Mouse (Mus musculus) intestine, embryonic 16.5 days (tissue): Measurements from ENCODE around the gene Ash1l. TPM values are rescaled to one million over a fixed set of nuclear protein-coding genes. Genes with fewer than 3 reads are reported as not detected.

Experiments used
- ATAC-seq: fragments of 200-750 bp; cut with Nextera tagmentation; 2 replicates; pipeline ENCODE4 v1.8.0; 2017; ENCODE audit warnings: moderate TSS enrichment, moderate library complexity
- H3K27ac ChIP-seq: fragments of 300-500 bp; sonication (generic); 2 replicates; pipeline ENCODE4 v1.5.1; 2014; ENCODE audit warnings: mild to moderate bottlenecking, low read length
- H3K27me3 ChIP-seq: fragments of 300-500 bp; sonication (generic); replicated peaks from 2 replicates; pipeline ENCODE4 v1.6.1; 2014; ENCODE audit warnings: low read length, control low read depth, mixed read lengths; ENCODE audit not compliant: control insufficient read depth, insufficient read depth
- H3K36me3 ChIP-seq: fragments of 300-500 bp; sonication (generic); 2 replicates; pipeline ENCODE4 v1.6.1; 2014; ENCODE audit warnings: low read length, control low read depth; ENCODE audit not compliant: control insufficient read depth, insufficient read depth
- H3K4me1 ChIP-seq: fragments of 300-500 bp; sonication (generic); 2 replicates; pipeline ENCODE4 v1.6.1; 2014; ENCODE audit warnings: low read length, control low read depth, mixed read lengths; ENCODE audit not compliant: control insufficient read depth, insufficient read depth
- H3K4me2 ChIP-seq: fragments of 300-500 bp; sonication (generic); 2 replicates; pipeline ENCODE4 v1.6.1; 2014; ENCODE audit warnings: low read depth, low read length, control low read depth
- H3K4me3 ChIP-seq: fragments of 300-500 bp; sonication (generic); 2 replicates; pipeline ENCODE4 v1.5.1; 2014; ENCODE audit warnings: mild to moderate bottlenecking, low read length
- H3K9ac ChIP-seq: fragments of 300-500 bp; sonication (generic); 2 replicates; pipeline ENCODE4 v1.6.1; 2014; ENCODE audit warnings: low read depth, low read length
- H3K9me3 ChIP-seq: fragments of 300-500 bp; sonication (generic); 2 replicates; pipeline ENCODE4 v1.6.1; 2016; ENCODE audit warnings: low read length, control low read depth; ENCODE audit not compliant: control insufficient read depth
- WGBS: fragments of 180-500 bp; shearing (Covaris S2); extraction: QIAGEN DNeasy Blood & Tissue Kit; methylation state at CpG from one replicate; pipeline ENCODE4 v1.1.7; 2014; 5-methylcytosine and 5-hydroxymethylcytosine counted together
- polyA plus RNA-seq: library from polyadenylated mRNA; unstranded; fragments of >200 nt; fragmentation: Nextera tagmentation; extraction: Ambion mirVana; gene quantifications from 2 replicates; pipeline ENCODE4 v1.2.1, GENCODE M21; 2015

Ash1l gene
- polyA plus RNA-seq = 13.1 and 13.8 TPM in 2 replicates

DNA sequence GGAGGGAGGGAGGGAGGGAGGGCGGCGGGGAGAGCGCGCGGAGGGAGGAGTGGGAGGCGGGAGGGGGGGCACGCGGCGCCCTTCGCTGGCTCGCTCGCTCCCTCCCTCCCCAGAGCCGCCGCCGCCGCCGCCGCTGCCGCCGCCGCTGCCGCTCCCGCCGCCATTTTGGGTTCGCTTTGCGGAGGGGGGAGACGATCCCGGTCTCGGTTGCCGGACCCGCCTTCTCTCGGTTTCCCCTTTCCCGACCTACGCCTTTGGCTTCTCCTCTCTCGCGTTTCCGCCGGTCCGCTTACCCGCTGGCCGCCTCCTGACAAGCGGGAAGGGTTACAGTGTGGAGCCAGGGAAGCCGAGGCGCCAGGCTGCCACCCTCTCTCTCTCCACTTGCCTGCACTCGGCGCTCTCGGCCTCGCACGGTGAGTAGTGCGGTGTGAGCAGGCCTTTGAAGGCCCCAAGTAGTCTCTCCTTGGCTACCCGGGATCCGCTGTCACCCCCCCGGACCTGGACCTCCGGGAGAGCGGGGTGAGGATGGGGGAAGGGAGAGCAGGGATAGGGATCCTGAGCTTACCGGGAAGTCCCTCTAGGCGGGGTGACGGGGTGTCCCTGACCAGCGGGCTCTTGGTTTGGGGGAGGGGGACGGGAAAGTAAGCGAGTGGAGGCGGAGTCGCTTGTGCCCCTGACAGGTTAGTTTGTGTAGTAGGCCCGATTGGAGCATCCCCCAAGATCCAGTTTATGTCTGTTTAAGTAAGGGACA, at the start of gene Ash1l, which contains the start of gene Dap3:
TSS of gene Ash1l (plus strand) at position 47 of the 751 bp plus-strand sequence.
TSS of gene Dap3 (minus strand) at position 606 of the 751 bp plus-strand sequence.
- peak within 1 kb of the TSS; percentile 62 for H3K4me2 ChIP-seq
- WGBS = under 1% methylated on average over 34 of the region's 64 CpGs
- H3K27ac ChIP-seq = peak within 1 kb of the TSS; percentile 98
- no peaks in the 10 kb centered on the region for H3K36me3 ChIP-seq
- peaks cover 21% of the 10 kb centered on the region for H3K4me1 ChIP-seq
- H3K27me3 ChIP-seq = no peaks in the 10 kb centered on the region
- peak within 1 kb of the TSS; percentile 99 for H3K9ac ChIP-seq
- peak within 1 kb of the TSS; percentile 97 for H3K4me3 ChIP-seq
- H3K9me3 ChIP-seq = no peaks in the 10 kb centered on the region
- peak; percentile 72 for ATAC-seq

DNA sequence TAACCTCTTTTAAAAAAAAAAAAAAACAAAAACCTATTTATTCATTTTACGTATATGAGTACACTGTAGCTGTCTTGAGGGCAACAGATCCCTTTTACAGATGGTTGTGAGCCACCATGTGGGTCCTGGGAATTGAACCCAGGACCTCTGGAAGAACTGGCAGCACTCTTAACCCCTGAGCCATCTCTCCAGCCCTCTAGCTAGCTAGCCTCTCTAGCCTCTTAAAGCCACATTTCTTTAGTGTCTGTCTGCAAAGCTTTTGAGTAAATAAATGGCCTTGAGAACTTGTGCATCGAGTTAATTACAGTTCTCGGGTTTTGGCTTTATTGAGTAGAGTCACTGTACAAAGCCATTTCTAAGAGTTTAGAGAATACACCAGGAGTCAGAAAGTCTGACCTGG, 45.6 kb upstream of the Ash1l start:
- Histone ChIP-seq H3K27me3 (no peaks in the 10 kb centered on the region), H3K9me3 (no peaks in the 10 kb centered on the region), H3K4me2 (no peak overlapping the region), H3K27ac (no peak overlapping the region), H3K9ac (no peak overlapping the region), H3K4me3 (no peak overlapping the region), H3K4me1 (no peaks in the 10 kb centered on the region), H3K36me3 (peaks cover 20% of the 10 kb centered on the region)
- 87% methylated on average over 3 of the region's 3 CpGs for WGBS
- ATAC-seq = no peak

- Histone ChIP-seq H3K9me3 (no peaks in the 10 kb centered on the region), H3K36me3 (peaks cover 24% of the 10 kb centered on the region), H3K9ac (no peak overlapping the region), H3K27me3 (no peaks in the 10 kb centered on the region), H3K4me1 (no peaks in the 10 kb centered on the region), H3K27ac (no peak overlapping the region), H3K4me2 (no peak overlapping the region), H3K4me3 (no peak overlapping the region)
- WGBS = 87% methylated on average over 6 of the region's 6 CpGs
- no peak for ATAC-seq
Measured at GRCm38 (mm10) chr3:88905209-88905608, 45.2 kb upstream of the Ash1l start.

DNA sequence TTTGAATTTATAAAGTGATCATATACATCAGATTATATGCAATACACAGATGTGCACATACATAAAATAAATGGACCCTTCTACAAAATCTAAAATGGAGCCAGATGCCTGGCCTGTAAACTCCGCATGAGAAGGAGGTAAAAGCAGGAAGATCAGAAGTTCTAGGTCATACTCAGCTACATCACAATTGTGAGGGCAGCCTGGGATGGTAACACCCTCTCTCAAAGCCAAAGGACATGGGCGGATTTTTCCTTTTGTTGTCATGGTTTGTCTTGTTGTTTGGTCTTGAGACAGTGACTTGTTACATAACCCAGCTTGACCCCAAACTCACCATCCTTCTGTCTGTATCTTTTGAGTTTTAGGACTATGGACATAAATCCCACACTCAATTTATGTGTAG, 44.7 kb upstream of the Ash1l start:
- Histone ChIP-seq H3K9me3 (no peaks in the 10 kb centered on the region), H3K9ac (no peak overlapping the region), H3K4me2 (no peak overlapping the region), H3K4me1 (no peaks in the 10 kb centered on the region), H3K27ac (no peak overlapping the region), H3K27me3 (no peaks in the 10 kb centered on the region), H3K36me3 (peaks cover 24% of the 10 kb centered on the region), H3K4me3 (no peak overlapping the region)
- 81% methylated on average over 2 of the region's 2 CpGs for WGBS
- ATAC-seq = no peak

DNA sequence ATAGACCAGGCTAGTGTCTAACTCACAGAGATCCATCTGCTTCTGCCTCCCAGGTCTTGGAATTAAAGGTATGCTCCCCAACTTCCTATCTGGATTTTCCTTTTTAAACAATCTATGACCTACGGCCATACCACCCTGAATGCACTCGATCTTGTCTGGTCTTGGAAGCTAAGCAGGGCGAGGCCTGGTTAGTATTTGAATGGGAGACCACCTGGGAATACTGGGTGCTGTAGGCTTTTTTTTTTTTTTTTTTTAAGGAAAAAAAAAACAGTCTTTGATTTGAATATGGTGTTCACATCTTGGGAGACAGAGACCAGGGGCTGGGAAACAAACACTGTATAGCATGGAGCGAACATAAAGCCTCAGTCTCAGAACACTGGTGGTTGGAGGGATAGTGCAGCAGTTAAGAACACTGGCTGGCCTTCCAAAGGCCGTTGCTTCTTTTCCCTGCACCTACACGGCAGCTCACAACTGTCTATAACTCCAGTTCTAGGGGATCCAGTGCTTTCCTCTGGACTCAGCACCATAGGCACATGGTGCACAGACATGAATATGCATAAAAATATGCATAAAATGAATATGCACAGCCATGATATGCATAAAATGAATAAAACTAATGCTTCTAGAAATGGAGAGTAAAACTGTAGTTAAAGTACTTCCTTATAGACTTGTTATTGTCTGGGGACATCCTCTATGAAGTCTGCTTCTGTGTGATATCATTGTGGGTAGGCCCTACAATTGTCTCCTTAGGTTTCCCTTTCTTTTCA, 43.8 kb upstream of the Ash1l start:
- no peaks in the 10 kb centered on the region for H3K9me3 ChIP-seq
- no peak for ATAC-seq
- peaks cover 23% of the 10 kb centered on the region for H3K36me3 ChIP-seq
- H3K27ac ChIP-seq = no peak overlapping the region
- H3K27me3 ChIP-seq = no peaks in the 10 kb centered on the region
- no peak overlapping the region for H3K4me2 ChIP-seq
- H3K4me3 ChIP-seq = no peak overlapping the region
- H3K4me1 ChIP-seq = no peaks in the 10 kb centered on the region
- H3K9ac ChIP-seq = no peak overlapping the region
- WGBS = 78% methylated on average over 6 of the region's 6 CpGs

DNA sequence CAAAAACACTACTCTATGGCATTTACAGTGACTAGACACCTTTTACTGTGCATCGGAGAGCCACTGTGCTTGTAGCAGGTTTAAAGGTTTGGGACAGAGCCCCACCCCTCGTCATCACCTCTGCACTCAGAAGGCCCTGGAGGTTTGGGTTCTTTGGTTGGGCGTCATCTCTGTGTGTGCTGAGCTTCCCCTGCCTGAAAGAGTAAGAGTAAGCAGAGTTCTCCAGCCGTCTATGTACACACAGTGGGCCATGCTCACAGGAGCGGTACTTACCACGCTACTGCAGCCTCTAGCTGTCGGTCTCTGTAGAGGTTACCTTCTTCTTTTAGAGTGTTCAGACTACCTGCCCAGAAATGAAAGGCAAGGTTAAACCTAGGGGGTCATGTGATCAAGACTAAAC, 37.8 kb upstream of the Ash1l start:
- no peak for ATAC-seq
- H3K4me3 ChIP-seq = peak overlapping the region; percentile 72; the same call in 1 of the 2 replicates
- peaks cover 6% of the 10 kb centered on the region for H3K4me1 ChIP-seq
- no peaks in the 10 kb centered on the region for H3K9me3 ChIP-seq
- H3K27me3 ChIP-seq = no peaks in the 10 kb centered on the region
- WGBS = 89% methylated on average over 7 of the region's 7 CpGs
- peak overlapping the region; percentile 83 for H3K4me2 ChIP-seq
- H3K9ac ChIP-seq = no peak overlapping the region
- H3K36me3 ChIP-seq = peaks cover 18% of the 10 kb centered on the region
- H3K27ac ChIP-seq = no peak overlapping the region

GRCm38 (mm10) chr3:88913511-88914383, 36.7 kb upstream of the Ash1l start, which contains the start of gene Msto1:
Gene Msto1 (minus strand): TSS chr3:88913999.
- Histone ChIP-seq H3K9me3 (no peaks in the 10 kb centered on the region), H3K4me3 (peak within 1 kb of the TSS; percentile 72), H3K9ac (peak within 1 kb of the TSS; percentile 82), H3K27me3 (no peaks in the 10 kb centered on the region), H3K4me2 (peak within 1 kb of the TSS; percentile 83), H3K4me1 (peaks cover 6% of the 10 kb centered on the region), H3K36me3 (peaks cover 12% of the 10 kb centered on the region), H3K27ac (peak within 1 kb of the TSS; percentile 90)
- peak; percentile 99 for ATAC-seq
- WGBS = under 1% methylated on average over 61 of the region's 62 CpGs

GRCm38 (mm10) chr3:88914384-88914810, 36.0 kb upstream of the Ash1l start:
- ATAC-seq = peak; percentile 11; the same call in 1 of the 2 replicates
- no peaks in the 10 kb centered on the region for H3K27me3 ChIP-seq
- 25% methylated on average over 8 of the region's 8 CpGs for WGBS

More at GRCm38 (mm10) chr3:88914384-88914810, 36.0 kb upstream of the Ash1l start:
- Histone ChIP-seq H3K36me3 (peaks cover 12% of the 10 kb centered on the region; the same call in 1 of the 2 replicates), H3K9ac (peak overlapping the region; percentile 82), H3K27ac (peak overlapping the region; percentile 90), H3K9me3 (no peaks in the 10 kb centered on the region), H3K4me3 (peak overlapping the region; percentile 72), H3K4me2 (peak overlapping the region; percentile 78), H3K4me1 (peaks cover 6% of the 10 kb centered on the region)
